Mouse (Mus musculus) embryonic facial prominence, embryonic 14.5 days (tissue): ENCODE data around the gene Cacnb1. TPM values are rescaled to one million over a fixed set of nuclear protein-coding genes. Genes with fewer than 3 reads are reported as not detected.

ENCODE experiments used
- ATAC-seq: fragments of 200-750 bp; cut with Nextera tagmentation; 2 replicates; pipeline ENCODE4 v1.8.0; 2017; ENCODE audit warnings: low read depth, moderate number of reproducible peaks, moderate TSS enrichment
- DNase-seq: peaks from one replicate; pipeline ENCODE4 v3.0.0-alpha.2; 2015; ENCODE audit warnings: low spot score
- H3K27ac ChIP-seq: fragments of 300-500 bp; sonication (generic); replicated peaks from 2 replicates; pipeline ENCODE4 v1.5.1; 2014; ENCODE audit warnings: low read depth, mild to moderate bottlenecking, low read length, moderate library complexity
- H3K27me3 ChIP-seq: fragments of 300-500 bp; sonication (generic); replicated peaks from 2 replicates; pipeline ENCODE4 v1.6.1; 2014; ENCODE audit warnings: low read length; ENCODE audit not compliant: control insufficient read depth, insufficient read depth
- H3K36me3 ChIP-seq: fragments of 300-500 bp; sonication (generic); 2 replicates; pipeline ENCODE4 v1.6.1; 2014; ENCODE audit warnings: low read length, mixed read lengths; ENCODE audit not compliant: control insufficient read depth, insufficient read depth
- H3K4me1 ChIP-seq: fragments of 300-500 bp; sonication (generic); 2 replicates; pipeline ENCODE4 v1.6.1; 2014; ENCODE audit warnings: antibody characterized with exemption, low read length; ENCODE audit not compliant: control insufficient read depth, insufficient read depth
- H3K4me2 ChIP-seq: fragments of 300-500 bp; sonication (generic); 2 replicates; pipeline ENCODE4 v1.6.1; 2014; ENCODE audit warnings: low read depth, mild to moderate bottlenecking, low read length, moderate library complexity, mixed read lengths
- H3K4me3 ChIP-seq: fragments of 300-500 bp; sonication (generic); 2 replicates; pipeline ENCODE4 v1.5.1; 2014; ENCODE audit warnings: low read depth, mild to moderate bottlenecking, low read length
- H3K9ac ChIP-seq: fragments of 300-500 bp; sonication (generic); 2 replicates; pipeline ENCODE4 v1.6.1; 2014; ENCODE audit warnings: low read depth, mild to moderate bottlenecking, low read length, moderate library complexity, mixed read lengths
- H3K9me3 ChIP-seq: fragments of 300-500 bp; sonication (generic); 2 replicates; pipeline ENCODE4 v1.6.1; 2016; ENCODE audit warnings: low read length; ENCODE audit not compliant: control insufficient read depth
- WGBS: fragments of 180-500 bp; shearing (Covaris S2); extraction: QIAGEN DNeasy Blood & Tissue Kit; methylation state at CpG from one replicate; pipeline ENCODE4 v1.1.7; 2014; 5-methylcytosine and 5-hydroxymethylcytosine counted together
- polyA plus RNA-seq: library from polyadenylated mRNA; unstranded; fragments of >200 nt; fragmentation: Nextera tagmentation; extraction: Ambion mirVana; gene quantifications from 2 replicates; pipeline ENCODE4 v1.2.1, GENCODE M21; 2014

The Cacnb1 gene
- polyA plus RNA-seq, 1 experiment from 2014 or later = 30.4 TPM

DNA sequence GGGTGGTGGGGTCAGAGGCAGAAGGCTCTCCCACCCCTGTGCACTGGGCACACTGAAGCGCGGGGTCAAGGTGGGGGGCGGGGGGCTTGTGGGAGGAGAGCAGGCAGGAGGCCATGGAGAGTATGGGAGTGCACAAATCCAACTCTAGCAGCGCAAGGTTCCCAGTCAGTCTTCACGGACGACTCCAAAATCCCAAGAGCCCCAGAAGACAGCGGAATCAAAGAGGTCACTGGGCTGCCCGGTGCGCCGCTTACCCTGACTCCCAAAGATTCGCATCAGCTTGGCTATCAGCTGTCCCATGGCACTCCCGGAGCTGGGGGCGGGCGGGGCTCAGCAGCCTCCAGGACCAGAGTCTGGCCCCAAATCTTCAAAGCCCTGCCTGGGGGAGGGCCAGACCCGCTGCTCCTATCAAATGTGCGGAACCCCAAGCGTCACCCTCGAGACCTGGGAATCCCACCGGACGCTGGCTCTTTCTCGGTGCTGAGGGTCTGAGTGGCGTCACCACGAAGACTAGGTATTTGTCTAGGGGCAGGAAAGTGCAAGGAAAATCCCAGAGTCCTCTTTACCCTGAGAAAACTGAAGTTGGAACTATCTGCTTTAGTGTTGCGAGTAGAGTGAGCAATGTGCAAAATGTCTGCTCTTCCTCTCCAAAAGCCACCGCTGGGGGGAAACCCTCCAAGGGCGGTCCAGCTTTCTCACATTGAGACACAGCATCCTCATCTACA, 27.1 kb downstream of the Cacnb1 start, which contains the start of gene Arl5c:
Arl5c (minus strand) TSS at position 618 of the 725 bp plus-strand sequence.
- H3K4me2 ChIP-seq = peak within 1 kb of the TSS; percentile 87
- no peaks in the 10 kb centered on the region for H3K27me3 ChIP-seq
- peak; percentile 27; the same call in 1 of the 2 replicates for ATAC-seq
- peaks cover 12% of the 10 kb centered on the region; the same call in 1 of the 2 replicates for H3K4me1 ChIP-seq
- peak within 1 kb of the TSS; percentile 19 for H3K27ac ChIP-seq
- H3K9ac ChIP-seq = peak within 1 kb of the TSS; percentile 56
- 1% methylated on average over 20 of the region's 26 CpGs for WGBS
- no peaks in the 10 kb centered on the region for H3K36me3 ChIP-seq
- peak; percentile 56 for DNase-seq
- peak within 1 kb of the TSS; percentile 49 for H3K4me3 ChIP-seq
- H3K9me3 ChIP-seq = no peaks in the 10 kb centered on the region

DNA sequence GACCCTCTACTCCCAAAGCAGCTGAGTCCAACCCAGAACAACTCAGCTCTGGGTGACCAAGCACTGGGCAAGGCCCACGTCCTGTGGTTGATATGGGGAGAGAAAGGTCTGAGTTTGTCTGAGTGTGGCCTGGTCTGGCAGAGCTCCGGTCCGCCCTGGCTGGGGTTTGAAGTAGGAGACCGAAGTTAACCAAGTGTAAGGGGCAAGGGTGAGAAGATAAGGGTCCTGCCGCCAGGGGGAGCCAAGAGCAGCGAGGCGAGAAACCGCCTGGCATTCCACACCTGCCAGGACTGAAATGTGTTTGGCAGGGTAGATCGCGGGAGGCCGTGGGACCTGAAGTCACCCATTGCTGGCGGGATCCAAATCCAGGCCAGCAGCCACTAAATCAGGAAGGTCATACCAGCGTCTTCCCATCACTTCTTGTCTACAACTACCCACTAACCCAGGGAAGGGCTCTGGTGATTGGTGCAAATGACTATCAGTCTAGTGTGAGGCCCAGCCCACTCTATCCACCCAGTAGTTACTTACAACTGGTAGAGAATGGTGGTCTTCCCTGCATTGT, 28.2 kb downstream of the Cacnb1 start:
- Histone ChIP-seq H3K4me3 (peak overlapping the region; percentile 49), H3K27me3 (no peaks in the 10 kb centered on the region), H3K9ac (no peak overlapping the region), H3K27ac (no peak overlapping the region), H3K9me3 (no peaks in the 10 kb centered on the region), H3K4me1 (peaks cover 14% of the 10 kb centered on the region; the same call in 1 of the 2 replicates), H3K4me2 (peak overlapping the region; percentile 87), H3K36me3 (no peaks in the 10 kb centered on the region)
- ATAC-seq = peak; percentile 53; the same call in 1 of the 2 replicates
- 14% methylated on average over 9 of the region's 13 CpGs for WGBS
- DNase-seq = peak; percentile 68

DNA sequence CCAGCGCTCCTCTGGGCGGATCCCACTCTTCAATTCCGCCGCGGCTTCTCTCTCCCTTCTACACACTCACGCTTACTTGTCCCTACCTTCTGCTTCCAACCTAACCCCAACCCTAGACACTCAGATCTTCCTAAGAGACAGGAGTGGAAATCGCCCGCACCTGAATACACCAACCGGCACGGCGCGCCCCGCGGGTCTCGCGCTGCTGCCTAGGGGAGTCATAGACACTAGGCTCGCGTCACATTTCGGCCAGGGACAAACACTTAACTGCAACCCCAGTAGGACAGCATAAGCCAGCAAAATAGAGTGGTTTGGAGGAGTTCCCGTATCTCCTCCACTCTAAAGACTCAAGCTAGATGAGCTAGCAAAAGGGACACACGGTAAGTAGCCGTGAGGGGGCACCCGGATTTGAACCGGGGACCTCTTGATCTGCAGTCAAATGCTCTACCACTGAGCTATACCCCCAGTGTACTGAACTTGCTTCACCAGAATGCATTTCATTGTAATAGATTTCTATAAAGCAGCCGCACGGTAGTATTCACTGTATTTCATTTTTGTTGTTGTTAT, 34.2 kb downstream of the Cacnb1 start:
- Histone ChIP-seq H3K4me2 (peak overlapping the region; percentile 66), H3K4me3 (peak overlapping the region; percentile 94), H3K4me1 (0 out of 2 replicates have a peak, but pooled peaks cover 3% of the 10 kb centered on the region), H3K9me3 (no peaks in the 10 kb centered on the region), H3K27ac (peak overlapping the region; percentile 90), H3K9ac (peak overlapping the region; percentile 81), H3K36me3 (no peaks in the 10 kb centered on the region), H3K27me3 (peaks cover 23% of the 10 kb centered on the region)
- DNase-seq (peak; percentile 95), ATAC-seq (peak; percentile 89)
- WGBS = under 1% methylated on average over 26 of the region's 26 CpGs

DNA sequence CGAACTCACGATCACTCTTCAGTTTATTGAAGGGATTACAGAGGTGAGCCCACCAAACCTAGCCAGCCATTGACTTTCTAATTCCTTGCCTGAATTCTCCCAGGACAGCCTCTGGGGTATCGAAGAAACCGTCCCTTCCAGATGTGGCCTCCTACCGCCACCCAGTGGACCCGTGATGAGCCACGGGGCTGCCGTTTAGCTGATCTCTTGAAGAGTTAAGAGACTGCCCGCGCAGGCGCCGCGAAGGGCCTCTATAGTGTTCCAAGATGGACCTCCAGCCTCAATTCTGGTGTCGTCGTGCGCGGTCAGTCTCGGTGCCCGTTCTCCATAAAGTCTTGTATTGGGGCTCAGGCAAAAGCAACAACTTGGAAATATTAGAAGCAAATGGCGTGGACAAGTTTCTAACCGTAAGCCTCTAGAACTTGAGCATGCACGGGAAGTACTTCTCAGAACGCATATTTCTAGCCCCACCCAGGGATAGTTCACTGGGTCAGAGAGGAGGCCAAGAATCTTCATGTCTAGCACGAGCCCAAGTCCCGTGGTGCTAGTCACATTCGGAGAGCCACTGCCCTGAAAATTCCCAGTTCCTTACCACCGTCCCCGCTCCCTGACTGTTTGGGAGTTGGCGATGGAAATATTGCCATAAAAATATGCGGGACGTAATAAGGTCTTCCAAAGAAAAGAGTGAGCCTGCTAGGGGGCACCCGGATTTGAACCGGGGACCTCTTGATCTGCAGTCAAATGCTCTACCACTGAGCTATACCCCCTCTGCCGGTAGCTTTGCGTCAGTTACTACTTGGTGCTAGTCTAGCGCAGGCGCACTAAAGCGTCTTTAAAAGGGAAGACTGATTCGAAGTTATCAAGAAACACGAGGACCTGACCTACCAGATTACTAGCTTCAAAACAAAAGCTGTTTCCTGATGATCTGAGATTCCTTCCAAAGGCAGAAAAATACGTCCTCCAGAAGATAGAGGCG, 35.0 kb downstream of the Cacnb1 start:
- Histone ChIP-seq H3K4me3 (peak overlapping the region; percentile 94), H3K4me1 (0 out of 2 replicates have a peak, but pooled peaks cover 3% of the 10 kb centered on the region), H3K27ac (peak overlapping the region; percentile 90), H3K9ac (peak overlapping the region; percentile 81), H3K9me3 (no peaks in the 10 kb centered on the region), H3K36me3 (no peaks in the 10 kb centered on the region), H3K27me3 (peaks cover 23% of the 10 kb centered on the region), H3K4me2 (peak overlapping the region; percentile 91)
- DNase-seq = peak; percentile 98
- WGBS = under 1% methylated on average over 42 of the region's 42 CpGs
- ATAC-seq = peak; percentile 83

DNA sequence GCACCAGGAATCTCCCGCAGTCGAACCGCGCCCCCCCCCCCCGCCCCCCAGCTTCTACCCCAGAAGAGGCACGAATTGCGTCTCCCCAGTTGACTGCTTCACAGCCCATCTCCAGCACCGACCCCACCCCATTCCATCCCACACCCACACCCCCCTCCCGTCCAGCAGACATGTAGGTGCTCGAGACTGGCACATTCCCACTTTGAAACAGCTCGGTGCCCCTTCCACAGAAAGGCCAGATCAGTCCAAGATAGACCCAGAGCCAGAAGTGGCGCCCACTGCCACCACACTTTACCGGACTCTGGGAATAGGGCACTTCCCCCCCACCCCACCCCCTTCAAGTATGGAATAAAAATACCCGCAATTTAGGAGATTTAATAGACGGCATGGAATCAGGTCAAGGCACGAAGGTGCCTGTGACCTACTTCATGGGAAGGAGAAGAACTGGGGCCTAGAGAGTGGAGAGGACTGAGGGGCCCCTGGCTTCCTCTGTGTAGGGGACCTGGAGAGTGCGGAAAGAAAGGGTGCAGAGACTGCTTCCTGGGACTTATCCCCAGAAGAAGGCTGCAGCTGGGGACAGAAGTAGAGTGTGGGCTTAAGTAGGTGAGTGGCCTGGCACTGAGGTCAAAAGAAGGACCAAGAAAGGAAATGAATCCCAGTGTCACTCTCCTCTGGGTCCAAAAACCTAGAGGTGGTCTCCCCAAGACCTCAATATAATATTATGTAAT, 35.9 kb downstream of the Cacnb1 start:
- DNase-seq = no peak
- 33% methylated on average over 10 of the region's 17 CpGs for WGBS
- Histone ChIP-seq H3K9me3 (no peaks in the 10 kb centered on the region), H3K9ac (peak overlapping the region; percentile 67; the same call in 1 of the 2 replicates), H3K4me1 (0 out of 2 replicates have a peak, but pooled peaks cover 3% of the 10 kb centered on the region), H3K4me2 (peak overlapping the region; percentile 91), H3K27me3 (peaks cover 23% of the 10 kb centered on the region), H3K36me3 (no peaks in the 10 kb centered on the region), H3K27ac (no peak overlapping the region), H3K4me3 (peak overlapping the region; percentile 94)
- ATAC-seq = no peak

DNA sequence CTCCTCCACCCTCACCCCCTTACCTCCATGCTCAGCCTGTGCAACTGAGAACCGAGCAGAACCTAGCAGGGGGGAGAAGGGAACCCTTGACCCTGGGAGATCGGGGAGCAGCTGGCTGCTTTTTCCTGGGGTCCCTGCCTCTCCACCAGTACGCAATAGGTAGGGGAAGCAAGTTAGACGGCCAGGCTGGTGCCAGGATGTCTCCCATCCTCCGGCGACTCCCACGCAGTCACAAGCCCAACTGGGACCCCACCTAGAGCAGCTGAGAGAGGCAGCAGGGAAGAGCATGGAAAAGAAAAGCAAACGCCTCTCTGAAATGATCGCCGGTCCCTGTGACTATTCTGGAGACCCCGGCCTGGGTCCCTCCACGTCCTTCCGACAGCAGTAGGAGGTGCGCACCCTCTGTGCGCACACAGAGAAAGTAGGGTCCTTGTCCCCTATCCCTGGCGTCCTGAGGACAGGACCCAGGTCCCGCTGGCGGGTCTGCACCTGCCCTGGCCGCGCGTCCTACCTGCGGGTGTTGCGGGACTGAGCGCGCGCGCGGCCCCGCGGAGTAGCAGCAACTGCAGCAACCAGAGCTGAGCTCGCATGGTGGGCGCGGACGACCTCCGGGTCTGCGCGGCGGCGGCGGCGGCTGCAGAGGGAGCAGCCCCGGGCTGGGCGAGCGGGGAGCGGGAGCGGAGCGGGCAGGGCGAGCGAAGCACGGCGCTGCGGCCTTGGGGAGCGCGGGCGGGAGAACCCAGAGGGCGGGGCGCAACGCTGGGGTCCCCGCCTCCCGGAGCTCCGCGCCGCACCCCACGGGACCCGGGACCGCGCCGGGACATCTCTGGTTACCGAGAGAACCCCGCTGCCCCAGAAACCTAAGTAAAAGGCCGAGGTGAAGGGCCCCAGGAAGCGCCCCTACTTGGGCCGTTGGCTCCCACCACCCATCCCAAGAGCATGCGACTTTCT, 36.8 kb downstream of the Cacnb1 start, which contains the start of gene Plxdc1:
Plxdc1 (minus strand) TSS at position 718 of the 951 bp plus-strand sequence.
- no peak for DNase-seq
- H3K27ac ChIP-seq = no peak within 1 kb of the TSS
- peak within 1 kb of the TSS; percentile 91 for H3K4me2 ChIP-seq
- no peaks in the 10 kb centered on the region for H3K9me3 ChIP-seq
- 5% methylated on average over 31 of the region's 74 CpGs for WGBS
- 0 out of 2 replicates have a peak, but pooled peaks cover 3% of the 10 kb centered on the region for H3K4me1 ChIP-seq
- peak within 1 kb of the TSS; percentile 94 for H3K4me3 ChIP-seq
- H3K36me3 ChIP-seq = no peaks in the 10 kb centered on the region
- peaks cover 23% of the 10 kb centered on the region for H3K27me3 ChIP-seq
- no peak for ATAC-seq
- H3K9ac ChIP-seq = peak within 1 kb of the TSS; percentile 67

DNA sequence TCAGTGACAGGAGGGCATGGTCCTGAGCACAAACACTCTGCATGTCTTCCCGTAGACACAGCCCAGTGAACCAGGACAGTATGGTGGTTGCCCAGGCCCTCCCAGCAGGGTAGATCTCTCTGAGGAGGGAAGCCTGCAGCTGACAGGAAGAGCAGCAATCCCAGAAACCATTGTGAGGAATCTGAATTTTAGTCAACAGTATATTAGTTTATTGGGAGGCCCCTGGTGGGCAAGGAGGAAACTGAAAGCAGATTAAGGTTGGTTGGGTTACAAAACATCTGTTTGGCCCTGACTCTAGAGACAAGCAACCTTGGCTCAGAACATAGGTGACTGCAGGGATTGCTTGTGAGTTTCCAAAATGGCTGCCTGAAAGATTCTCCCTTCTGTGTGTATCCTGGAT, 38.9 kb downstream of the Cacnb1 start:
- 57% methylated on average over 1 of the region's 1 CpGs for WGBS
- Histone ChIP-seq H3K27me3 (peaks cover 23% of the 10 kb centered on the region), H3K36me3 (no peaks in the 10 kb centered on the region), H3K27ac (no peak overlapping the region), H3K9me3 (no peaks in the 10 kb centered on the region), H3K4me1 (peaks cover 8% of the 10 kb centered on the region; the same call in 1 of the 2 replicates), H3K9ac (no peak overlapping the region), H3K4me3 (no peak overlapping the region), H3K4me2 (no peak overlapping the region)
- ATAC-seq = no peak
- DNase-seq = no peak
